Mouse (Mus musculus): Measurements from ENCODE around the gene Upb1. TPM values are rescaled to one million over a fixed set of nuclear protein-coding genes. Genes with fewer than 3 reads are reported as not detected.
"Not testable (repeated sequence)": the region's sequence is repeated elsewhere in the genome, so short reads cannot be mapped to it uniquely, and the experiment has no call there.

Upb1 gene
- polyA plus RNA-seq (2016; fragmentation: Nextera tagmentation; extraction: Ambion mirVana), result 0.18 and 0.49 TPM in 2 replicates

- H3K4me2 ChIP-seq (replicated peaks), result no peak within 1 kb of the TSS
- H3K9me3 ChIP-seq, result no peaks in the 10 kb centered on the region
- H3K36me3 ChIP-seq, result no peaks in the 10 kb centered on the region
- H3K9ac ChIP-seq, result no peak within 1 kb of the TSS
- ATAC-seq (ENCODE audit: insufficient number of reproducible peaks, insufficient read depth, low FRiP score, low TSS enrichment), result no peak
- H3K4me3 ChIP-seq, result no peak within 1 kb of the TSS
- no peak within 1 kb of the TSS for H3K27ac ChIP-seq
- no peaks in the 10 kb centered on the region for H3K27me3 ChIP-seq
- H3K4me1 ChIP-seq, result peaks cover 4% of the 10 kb centered on the region; the same call in 1 of the 2 replicates
- 78% methylated on average over 4 of the region's 4 CpGs for WGBS
Measured at GRCm38 (mm10) chr10:75400958-75401357, at the start of gene Upb1. Gene Upb1, plus strand, starts transcription at chr10:75401115.

- Histone ChIP-seq H3K36me3 (no peaks in the 10 kb centered on the region), H3K27ac (no peak overlapping the region), H3K9ac (no peak overlapping the region), H3K27me3 (no peaks in the 10 kb centered on the region), H3K4me3 (no peak overlapping the region), H3K4me1 (no peaks in the 10 kb centered on the region), H3K4me2 (replicated peaks) (no peak overlapping the region), H3K9me3 (no peaks in the 10 kb centered on the region)
- WGBS, result 97% methylated on average over 12 of the region's 12 CpGs
- no peak for ATAC-seq (ENCODE audit: insufficient number of reproducible peaks, insufficient read depth, low FRiP score, low TSS enrichment)
Measured at GRCm38 (mm10) chr10:75352541-75352940, 48.4 kb upstream of the Upb1 start.

- H3K36me3 ChIP-seq; H3K27ac ChIP-seq; H3K27me3 ChIP-seq; H3K4me3 ChIP-seq; H3K4me1 ChIP-seq; ATAC-seq (ENCODE audit: insufficient number of reproducible peaks, insufficient read depth, low FRiP score, low TSS enrichment); H3K9ac ChIP-seq; H3K9me3 ChIP-seq; H3K4me2 ChIP-seq (replicated peaks): not testable (repeated sequence)
- 67% methylated on average over 9 of the region's 9 CpGs for WGBS
Measured at GRCm38 (mm10) chr10:75353838-75354241, 47.1 kb upstream of the Upb1 start.

- Histone ChIP-seq H3K4me2 (replicated peaks) (no peak overlapping the region), H3K36me3 (no peaks in the 10 kb centered on the region), H3K9me3 (no peaks in the 10 kb centered on the region), H3K9ac (no peak overlapping the region), H3K4me1 (no peaks in the 10 kb centered on the region), H3K27ac (no peak overlapping the region), H3K4me3 (no peak overlapping the region), H3K27me3 (no peaks in the 10 kb centered on the region)
- 65% methylated on average over 4 of the region's 4 CpGs for WGBS
- no peak for ATAC-seq (ENCODE audit: insufficient number of reproducible peaks, insufficient read depth, low FRiP score, low TSS enrichment)
Measured at GRCm38 (mm10) chr10:75355341-75355740, 45.6 kb upstream of the Upb1 start.

- WGBS, result 35% methylated on average over 1 of the region's 1 CpGs
Measured at GRCm38 (mm10) chr10:75364214-75364690, 36.7 kb upstream of the Upb1 start.

GRCm38 (mm10) chr10:75364796-75365195 lies 36.1 kb upstream of the Upb1 start:
- Histone ChIP-seq H3K9me3 (no peaks in the 10 kb centered on the region), H3K27me3 (no peaks in the 10 kb centered on the region), H3K4me2 (replicated peaks) (no peak overlapping the region), H3K9ac (no peak overlapping the region), H3K4me1 (0 out of 2 replicates have a peak, but pooled peaks cover 5% of the 10 kb centered on the region), H3K36me3 (no peaks in the 10 kb centered on the region), H3K4me3 (no peak overlapping the region), H3K27ac (no peak overlapping the region)
- no peak for ATAC-seq (ENCODE audit: insufficient number of reproducible peaks, insufficient read depth, low FRiP score, low TSS enrichment)
- WGBS, result 81% methylated on average over 9 of the region's 9 CpGs

More at GRCm38 (mm10) chr10:75364214-75364690, 36.7 kb upstream of the Upb1 start:
- not testable (repeated sequence) for H3K4me3 ChIP-seq; H3K27me3 ChIP-seq; H3K4me1 ChIP-seq; H3K9me3 ChIP-seq; H3K36me3 ChIP-seq; H3K4me2 ChIP-seq (replicated peaks); H3K9ac ChIP-seq; H3K27ac ChIP-seq
- ATAC-seq (ENCODE audit: insufficient number of reproducible peaks, insufficient read depth, low FRiP score, low TSS enrichment), result peak; percentile 41

GRCm38 (mm10) chr10:75365231-75365633 lies 35.7 kb upstream of the Upb1 start:
- 0 out of 2 replicates have a peak overlapping the region, but pooled peaks have one; percentile 17 for H3K4me3 ChIP-seq

GRCm38 (mm10) chr10:75373655-75374351 lies 27.1 kb upstream of the Upb1 start:
- H3K9me3 ChIP-seq; H3K4me3 ChIP-seq; H3K4me1 ChIP-seq; H3K4me2 ChIP-seq (replicated peaks); ATAC-seq (ENCODE audit: insufficient number of reproducible peaks, insufficient read depth, low FRiP score, low TSS enrichment); H3K36me3 ChIP-seq; H3K27ac ChIP-seq; H3K27me3 ChIP-seq; H3K9ac ChIP-seq: not testable (repeated sequence)
- WGBS, result 86% methylated on average over 12 of the region's 19 CpGs

More at GRCm38 (mm10) chr10:75365231-75365633, 35.7 kb upstream of the Upb1 start:
- H3K9me3 ChIP-seq, result no peaks in the 10 kb centered on the region
- 0 out of 2 replicates have a peak, but pooled peaks cover 5% of the 10 kb centered on the region for H3K4me1 ChIP-seq
- no peak overlapping the region for H3K27ac ChIP-seq
- H3K4me2 ChIP-seq (replicated peaks), result peak overlapping the region; percentile 25; the same call in 1 of the 2 replicates
- ATAC-seq (ENCODE audit: insufficient number of reproducible peaks, insufficient read depth, low FRiP score, low TSS enrichment), result no peak
- H3K9ac ChIP-seq, result no peak overlapping the region; the same call in 1 of the 2 replicates
- no peaks in the 10 kb centered on the region for H3K27me3 ChIP-seq
- 46% methylated on average over 6 of the region's 6 CpGs for WGBS
- no peaks in the 10 kb centered on the region for H3K36me3 ChIP-seq

- Histone ChIP-seq H3K36me3 (no peaks in the 10 kb centered on the region), H3K9me3 (no peaks in the 10 kb centered on the region), H3K4me2 (replicated peaks) (no peak overlapping the region), H3K9ac (no peak overlapping the region), H3K4me1 (no peaks in the 10 kb centered on the region), H3K27ac (no peak overlapping the region), H3K27me3 (no peaks in the 10 kb centered on the region), H3K4me3 (no peak overlapping the region)
- WGBS, result 87% methylated on average over 10 of the region's 10 CpGs
- no peak for ATAC-seq (ENCODE audit: insufficient number of reproducible peaks, insufficient read depth, low FRiP score, low TSS enrichment)
Measured at GRCm38 (mm10) chr10:75378688-75379087, 22.2 kb upstream of the Upb1 start.

GRCm38 (mm10) chr10:75390156-75390555 lies 10.8 kb upstream of the Upb1 start:
- H3K27ac ChIP-seq, result no peak overlapping the region

GRCm38 (mm10) chr10:75390832-75391231 lies 10.1 kb upstream of the Upb1 start:
- H3K4me1 ChIP-seq, result no peaks in the 10 kb centered on the region
- H3K4me2 ChIP-seq (replicated peaks), result no peak overlapping the region
- H3K4me3 ChIP-seq, result no peak overlapping the region
- H3K9me3 ChIP-seq, result no peaks in the 10 kb centered on the region
- no peak overlapping the region for H3K27ac ChIP-seq
- no peak for ATAC-seq (ENCODE audit: insufficient number of reproducible peaks, insufficient read depth, low FRiP score, low TSS enrichment)
- H3K9ac ChIP-seq, result no peak overlapping the region
- 94% methylated on average over 4 of the region's 4 CpGs for WGBS
- H3K36me3 ChIP-seq, result no peaks in the 10 kb centered on the region
- H3K27me3 ChIP-seq, result no peaks in the 10 kb centered on the region

More at GRCm38 (mm10) chr10:75390156-75390555, 10.8 kb upstream of the Upb1 start:
- Histone ChIP-seq H3K9me3 (no peaks in the 10 kb centered on the region), H3K4me1 (no peaks in the 10 kb centered on the region), H3K4me3 (no peak overlapping the region), H3K27me3 (no peaks in the 10 kb centered on the region), H3K9ac (no peak overlapping the region), H3K36me3 (no peaks in the 10 kb centered on the region), H3K4me2 (replicated peaks) (no peak overlapping the region)
- ATAC-seq (ENCODE audit: insufficient number of reproducible peaks, insufficient read depth, low FRiP score, low TSS enrichment), result no peak
- whole genome bisulfite sequencing, result 90% methylated on average over 2 of the region's 2 CpGs

- Histone ChIP-seq H3K9ac (no peak overlapping the region), H3K4me3 (no peak overlapping the region), H3K4me2 (replicated peaks) (no peak overlapping the region), H3K27ac (no peak overlapping the region), H3K4me1 (peaks cover 4% of the 10 kb centered on the region; the same call in 1 of the 2 replicates), H3K36me3 (no peaks in the 10 kb centered on the region), H3K9me3 (no peaks in the 10 kb centered on the region), H3K27me3 (no peaks in the 10 kb centered on the region)
- ATAC-seq (ENCODE audit: insufficient number of reproducible peaks, insufficient read depth, low FRiP score, low TSS enrichment), result no peak
- WGBS, result 85% methylated on average over 8 of the region's 8 CpGs
Measured at GRCm38 (mm10) chr10:75394796-75395195, 6.1 kb upstream of the Upb1 start.
